Mouse (Mus musculus) gastrocnemius, postnatal 14 days (tissue): ENCODE measurements at regions not wholly inside any gene's neighbourhood (a gene's known extent, or its start where the extent isn't known, plus 50 kb on each side); places are given as distances from the start of the nearest gene placed in this dataset.

ENCODE experiments used
- DNase-seq: peaks from one replicate; pipeline ENCODE4 v3.0.0; 2021; ENCODE audit warnings: mixed read lengths
- intact Hi-C: fragments of 180-260 bp; cut with DNase I; formaldehyde crosslinking; loops from one replicate; pipeline ENCODE4 v1.15.1; 2025; ENCODE audit warnings: low total_unique reads

- intact Hi-C loops = no loop called here
- DNase-seq = no peak
Measured at GRCm38 (mm10) chr5:118445252-118445987, 115.1 kb upstream of the Med13l start.

- intact Hi-C loops = no loop called here
- no peak for DNase-seq
Measured at GRCm38 (mm10) chr5:118445988-118446280, 114.5 kb upstream of the Med13l start.

DNA sequence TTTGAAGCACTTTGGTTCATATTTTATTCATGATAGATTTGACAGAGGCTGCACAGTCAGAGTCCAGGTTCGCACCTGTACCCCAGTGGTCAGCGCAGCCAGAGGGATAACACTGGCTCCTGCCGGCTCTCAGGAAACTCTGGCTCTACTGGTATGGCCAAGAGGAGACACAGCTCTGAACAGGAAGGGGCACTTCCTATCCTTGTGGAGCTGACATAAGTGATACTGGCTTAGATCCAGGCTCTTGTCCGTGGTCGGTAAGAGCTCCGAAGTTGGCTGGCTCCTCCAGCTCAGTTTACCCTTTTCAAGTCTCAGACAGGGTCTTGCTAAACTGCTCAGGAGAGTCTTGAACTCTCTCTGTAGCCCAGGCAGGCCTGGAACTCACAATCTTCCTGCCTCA lies 113.6 kb upstream of the Med13l start:
- intact Hi-C loops = no loop called here
- no peak for DNase-seq

DNA sequence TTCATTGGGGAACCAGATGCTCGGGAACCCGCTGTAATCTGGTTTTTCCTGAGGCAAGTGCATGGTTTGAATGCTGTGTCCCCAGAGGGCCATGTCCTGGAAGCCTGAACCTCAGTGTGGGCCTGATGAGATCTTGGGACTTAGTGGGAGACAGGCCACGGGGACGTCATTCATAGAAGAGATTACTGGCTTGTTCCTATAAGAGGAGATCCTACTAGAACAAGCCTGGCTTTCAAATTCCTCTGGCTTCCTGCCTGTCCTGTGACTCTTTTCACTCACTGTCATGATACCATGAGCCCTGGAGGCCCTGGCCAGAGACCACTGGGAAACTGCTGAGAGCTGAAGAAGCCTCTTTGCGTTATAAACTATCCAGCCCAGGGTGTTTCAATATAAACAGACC lies 113.1 kb upstream of the Med13l start:
- DNase-seq = no peak
- intact Hi-C loops = no loop called here

GRCm38 (mm10) chr5:118448884-118449515 lies 111.5 kb upstream of the Med13l start:
- DNase-seq = no peak
- intact Hi-C loops = no loop called here

- intact Hi-C loops = no loop called here
- DNase-seq = no peak
Measured at GRCm38 (mm10) chr5:118449893-118450292, 110.6 kb upstream of the Med13l start.

DNA sequence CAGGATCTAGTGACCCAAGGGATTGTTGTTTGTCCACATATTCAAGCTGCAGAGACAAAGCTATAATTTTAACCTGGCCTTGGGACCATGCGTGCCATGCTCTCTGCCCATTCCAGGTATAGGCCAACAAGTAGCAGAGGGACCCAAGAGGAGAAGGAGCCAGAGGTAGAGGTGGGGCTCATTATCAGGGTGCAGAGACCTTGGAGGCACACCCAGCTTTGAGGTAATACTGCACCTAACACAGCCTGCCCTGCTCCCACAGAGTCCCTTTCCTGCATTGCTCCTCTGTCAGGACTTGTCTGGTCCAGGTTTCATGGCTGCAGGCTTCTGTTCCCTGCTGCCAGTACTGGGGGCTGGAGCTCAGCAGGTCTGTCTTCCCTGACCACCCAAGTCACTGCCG lies 108.4 kb upstream of the Med13l start:
- intact Hi-C loops = no loop called here

DNA sequence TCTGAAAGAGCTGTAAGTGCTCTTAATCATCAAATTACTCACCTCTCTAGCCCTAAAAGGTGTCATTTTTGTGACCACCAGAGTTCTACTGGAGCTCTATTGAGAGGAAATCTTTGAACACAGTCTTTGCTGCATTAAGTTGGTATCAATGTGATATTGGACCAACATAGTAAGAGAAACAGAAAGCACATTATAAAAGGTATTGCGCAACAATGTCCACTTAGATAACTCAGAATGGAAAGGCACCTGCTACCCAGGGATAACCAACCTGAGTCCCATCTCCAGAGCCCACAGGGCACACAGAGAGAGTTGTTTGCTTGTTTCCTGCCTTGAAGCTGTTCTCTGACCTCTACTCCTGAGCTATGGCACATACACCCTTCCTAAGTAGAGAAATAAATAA lies 106.4 kb upstream of the Med13l start:
- intact Hi-C loops = no loop called here

More for the DNA sequence above, 108.4 kb upstream of the Med13l start:
- DNase-seq = no peak

DNA sequence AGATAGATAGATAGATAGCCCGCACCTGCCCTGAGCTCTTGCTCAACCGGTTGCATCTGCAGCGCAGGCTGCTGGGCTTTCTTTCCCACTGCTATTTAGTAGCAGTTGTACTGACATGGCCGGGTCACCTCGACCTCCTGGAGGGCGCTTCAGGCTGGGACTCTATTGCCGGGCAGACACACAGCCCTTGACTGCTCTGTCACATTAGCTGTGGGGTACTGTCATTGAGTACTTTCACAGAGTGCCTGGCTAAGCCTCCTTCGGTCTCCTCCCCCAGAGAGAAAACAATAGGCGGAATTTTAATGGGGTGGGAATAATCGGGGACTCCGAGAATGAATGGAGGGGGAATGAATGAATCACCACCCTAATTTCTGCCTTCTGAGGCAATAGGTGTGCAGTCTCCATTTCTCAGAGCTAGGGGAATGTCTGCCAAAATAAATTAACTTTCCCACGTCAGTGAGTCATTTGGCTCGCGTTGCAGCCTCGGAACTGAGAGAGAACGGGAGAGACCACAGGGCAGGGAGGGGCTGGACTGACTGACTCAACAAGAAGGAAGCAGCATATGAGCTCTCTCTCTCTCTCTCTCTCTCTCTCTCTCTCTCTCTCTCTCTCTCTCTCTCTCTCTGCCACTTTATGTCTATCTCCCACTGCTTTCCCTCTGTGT lies 101.6 kb upstream of the Med13l start:
- intact Hi-C loops = no loop called here
- DNase-seq = peak; percentile 66

More for the DNA sequence above, 106.4 kb upstream of the Med13l start:
- DNase-seq = no peak

GRCm38 (mm10) chr5:118459391-118459792 lies 101.1 kb upstream of the Med13l start:
- intact Hi-C loops = no loop called here
- no peak for DNase-seq

GRCm38 (mm10) chr5:118461967-118462366 lies 98.5 kb upstream of the Med13l start:
- intact Hi-C loops = no loop called here
- DNase-seq = no peak

DNA sequence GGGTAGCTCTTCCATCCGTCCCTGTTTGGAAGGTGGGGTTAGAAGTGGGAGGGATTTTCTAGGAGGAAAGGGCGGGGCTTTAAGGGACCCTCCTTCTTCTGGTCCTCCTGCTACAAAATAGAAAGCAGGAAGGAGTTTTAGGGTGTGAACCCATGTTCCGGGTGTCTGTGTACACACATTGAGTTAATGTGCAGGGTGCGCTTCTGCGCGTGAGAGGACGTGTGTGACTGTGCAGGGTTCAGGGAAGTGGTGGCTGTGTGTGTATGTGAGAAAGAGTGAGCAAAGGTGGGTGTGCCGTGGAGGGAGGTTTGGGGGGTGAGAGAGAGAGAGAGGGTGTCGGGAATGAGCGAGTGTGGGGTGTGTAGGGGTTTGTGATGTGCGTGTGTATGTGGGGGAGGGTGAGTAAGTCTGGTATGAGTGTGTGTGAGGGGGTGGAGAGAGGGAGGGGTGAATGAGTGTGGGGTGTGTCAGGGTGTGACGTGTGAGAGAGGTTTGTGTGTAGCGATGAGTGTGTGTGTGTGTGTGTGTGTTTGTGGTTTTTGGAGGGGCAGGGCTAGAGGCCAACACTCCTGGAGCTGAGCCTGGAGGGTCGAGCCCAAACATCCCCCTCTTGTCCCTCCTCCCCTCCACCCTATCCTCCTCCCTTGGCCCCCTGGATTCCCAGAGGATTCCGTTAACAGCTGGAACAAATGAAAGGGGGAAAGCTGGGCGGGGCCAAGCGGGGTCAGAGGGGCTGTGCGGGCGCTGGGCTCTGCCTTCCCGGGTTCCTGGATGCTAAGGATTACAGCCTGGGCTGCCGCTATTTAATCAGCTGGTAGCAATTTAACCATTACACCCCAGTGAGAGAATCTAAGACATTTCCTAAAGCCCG lies 95.3 kb upstream of the Med13l start:
- DNase-seq = peak; percentile 67
- intact Hi-C loops = no loop called here

GRCm38 (mm10) chr5:118465991-118466750 lies 94.3 kb upstream of the Med13l start:
- intact Hi-C loops = no loop called here
- DNase-seq = no peak

DNA sequence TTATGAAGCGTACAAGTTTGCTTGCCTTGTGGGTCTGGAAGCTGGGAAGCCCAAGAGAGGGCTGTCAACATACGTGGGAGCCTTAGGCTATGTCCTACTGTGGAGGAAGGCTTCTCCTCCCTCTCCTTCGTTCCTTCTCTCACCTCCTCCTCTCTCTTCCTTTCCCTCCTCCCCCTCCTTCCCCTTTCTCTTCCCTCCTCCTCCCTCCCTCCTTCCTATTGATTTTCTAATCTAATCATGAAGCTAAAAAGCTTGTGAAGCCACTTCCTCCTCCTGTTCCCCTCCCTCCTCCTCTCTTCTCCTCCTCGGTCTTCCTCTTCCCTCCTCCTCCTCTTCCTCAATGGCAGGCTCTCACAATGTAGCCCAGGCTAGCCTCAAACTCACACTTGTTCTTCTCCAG lies 91.7 kb upstream of the Med13l start:
- no peak for DNase-seq
- intact Hi-C loops = no loop called here

- no peak for DNase-seq
- intact Hi-C loops = no loop called here
Measured at GRCm38 (mm10) chr5:118471569-118471968, 88.9 kb upstream of the Med13l start.

DNA sequence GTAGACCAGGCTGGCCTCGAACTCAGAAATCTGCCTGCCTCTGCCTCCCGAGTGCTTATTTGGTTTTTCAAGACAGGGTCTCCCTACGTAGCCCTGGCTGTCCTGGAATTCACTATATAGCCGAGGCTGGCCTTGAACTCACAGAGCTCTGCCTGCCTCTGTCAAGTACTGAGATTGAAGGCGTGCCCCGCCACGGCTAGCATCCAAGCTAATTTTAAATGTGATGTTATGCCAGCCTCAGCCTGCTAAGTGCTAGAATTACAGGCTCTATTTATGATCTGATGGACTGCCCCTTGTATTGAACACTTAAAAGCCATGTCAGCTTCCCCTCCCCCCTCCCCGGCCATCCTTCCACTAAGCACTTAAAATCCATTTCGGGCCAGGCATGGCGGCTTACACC lies 88.2 kb upstream of the Med13l start:
- no peak for DNase-seq
- intact Hi-C loops = no loop called here

DNA sequence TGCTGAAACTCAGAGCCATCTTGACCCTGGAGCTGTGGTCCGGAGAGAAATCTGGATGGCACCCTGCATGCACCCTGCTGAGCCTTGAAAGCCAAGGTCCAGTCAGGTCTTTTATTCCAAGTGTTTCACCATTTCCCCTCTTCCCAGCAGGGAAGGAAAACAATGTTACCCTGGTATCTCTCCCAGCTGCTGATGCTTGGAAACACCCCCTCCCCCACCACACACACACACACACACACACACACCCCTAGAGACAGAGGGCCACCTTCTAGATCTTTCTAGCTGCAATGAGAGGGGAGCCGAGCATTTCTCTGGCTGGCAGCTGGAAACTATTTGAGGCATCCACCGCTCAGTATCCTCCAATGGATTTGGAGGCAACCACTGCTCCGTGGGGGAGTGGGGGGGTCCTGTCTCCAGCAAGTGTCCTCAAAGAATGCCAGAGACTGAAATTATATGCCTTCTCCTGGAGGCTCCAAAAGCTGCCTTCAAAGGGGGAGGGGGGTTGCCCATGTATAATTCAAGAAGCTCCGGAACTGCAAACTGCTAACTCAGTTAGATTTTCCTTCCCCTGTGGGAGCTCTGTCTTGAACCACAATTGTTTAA lies 87.2 kb upstream of the Med13l start:
- intact Hi-C loops = no loop called here
- no peak for DNase-seq

DNA sequence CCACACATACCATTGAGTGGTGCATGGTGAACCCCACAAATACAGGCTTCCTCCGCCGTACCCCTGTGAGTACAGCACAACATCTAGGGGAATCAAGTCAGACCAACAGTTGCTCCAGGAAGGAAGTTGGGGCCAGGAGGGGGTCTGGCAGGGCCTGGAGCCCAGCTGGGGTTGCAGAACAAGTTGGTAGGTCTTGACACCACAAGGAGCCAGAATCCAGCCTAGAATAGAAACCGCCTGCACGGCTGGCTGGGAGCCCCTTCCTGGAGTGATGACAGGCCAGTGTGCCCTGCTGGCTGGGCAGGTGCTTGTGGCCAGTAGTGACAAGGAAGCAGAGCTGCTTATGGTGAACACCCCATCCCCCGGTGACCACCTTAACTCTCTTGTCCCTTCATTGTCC lies 83.9 kb upstream of the Med13l start:
- peak; percentile 62 for DNase-seq
- intact Hi-C loops = no loop called here
